Mouse (Mus musculus): Measurements from ENCODE around the gene Skap1.

DNA sequence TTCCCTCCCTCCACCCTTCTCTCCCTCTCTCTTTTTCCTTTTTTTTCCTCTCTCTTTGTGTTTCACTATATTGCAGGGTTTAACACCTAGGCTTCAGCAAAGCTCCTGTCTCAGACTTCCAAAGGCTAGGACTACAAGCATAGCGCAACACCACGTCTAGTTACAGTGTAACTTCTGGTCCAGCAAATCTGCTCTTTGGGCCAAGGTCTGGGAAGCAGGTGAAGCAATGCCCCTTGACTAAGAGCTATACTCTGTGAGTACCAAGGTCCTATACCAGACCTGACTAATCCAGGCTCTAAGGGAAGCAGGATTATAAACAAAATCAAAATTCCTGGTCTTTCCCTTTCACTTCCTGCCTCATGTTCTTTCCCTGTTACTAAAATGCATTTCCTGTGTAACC lies 35.3 kb upstream of the Skap1 start:
- TF ChIP-seq EP300 (IDR thresholded peaks at IDR 0.05; ENCODE audit: low read depth) (no peak), CTCF (IDR thresholded peaks at IDR 0.05; ENCODE audit: low read depth) (no peak)

Data from heart, postnatal 0 days (tissue).